Mouse (Mus musculus) stomach, postnatal 0 days (tissue): Measurements from ENCODE around the gene Nagpa.

Source experiments
- CTCF ChIP-seq: IDR thresholded peaks from 2 replicates; pipeline ENCODE4 v1.5.1; 2016; ENCODE audit warnings: antibody characterized with exemption, low read depth, mild to moderate bottlenecking, moderate library complexity
- EP300 ChIP-seq: optimal IDR thresholded peaks from 2 replicates; pipeline ENCODE3; 2016; ENCODE audit warnings: antibody characterized with exemption

DNA sequence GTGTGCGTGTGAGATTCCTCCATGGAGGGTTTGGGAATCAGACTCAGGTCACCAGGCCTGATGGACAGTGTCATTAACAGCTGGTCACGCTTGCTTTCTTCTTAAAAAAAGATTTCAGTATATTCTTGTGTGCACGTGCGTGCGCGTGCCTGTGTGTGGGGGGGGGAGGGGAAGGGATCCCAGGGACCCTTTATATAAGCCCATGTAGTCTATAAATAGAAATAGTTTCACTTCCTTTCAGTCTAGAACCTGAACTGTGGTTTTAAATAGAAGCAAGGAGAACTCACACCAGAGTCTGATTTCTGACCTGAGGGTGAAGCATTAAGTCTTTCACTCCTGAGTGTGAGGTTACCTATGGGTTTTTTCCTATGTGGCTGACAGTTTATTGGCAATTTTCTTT lies 39.5 kb downstream of the Nagpa start:
- TF ChIP-seq CTCF (no peak), EP300 (no peak)
